Mouse (Mus musculus): ENCODE measurements around the gene Chst14. TPM values are rescaled to one million over a fixed set of nuclear protein-coding genes. Genes with fewer than 3 reads are reported as not detected.

Gene Chst14
- polyA plus RNA-seq, 1 experiment from 2014 or later, result 17.8 TPM

- H3K36me3 ChIP-seq (ENCODE audit: inconsistent target), result no peaks in the 10 kb centered on the region
- no peak overlapping the region for H3K4me3 ChIP-seq (ENCODE audit: inconsistent target)
- no peak overlapping the region for H3K27ac ChIP-seq
- H3K79me2 ChIP-seq (ENCODE audit: inconsistent target), result no peaks in the 10 kb centered on the region
- WGBS (ENCODE audit: missing documents), result 85% methylated on average over 11 of the region's 11 CpGs
Measured at GRCm38 (mm10) chr2:118969585-118970147, 43.4 kb downstream of the Chst14 start.

GRCm38 (mm10) chr2:118972048-118972447, 45.8 kb downstream of the Chst14 start:
- Histone ChIP-seq H3K4me3 (ENCODE audit: inconsistent target) (no peak overlapping the region), H3K27ac (no peak overlapping the region), H3K36me3 (ENCODE audit: inconsistent target) (no peaks in the 10 kb centered on the region), H3K79me2 (ENCODE audit: inconsistent target) (no peaks in the 10 kb centered on the region)
- 36% methylated on average over 5 of the region's 5 CpGs for WGBS (ENCODE audit: missing documents)

GRCm38 (mm10) chr2:118972687-118973376, 46.5 kb downstream of the Chst14 start:
- 1% methylated on average over 33 of the region's 33 CpGs for WGBS (ENCODE audit: missing documents)
- peak overlapping the region; percentile 12; the same call in 1 of the 2 replicates for H3K4me3 ChIP-seq (ENCODE audit: inconsistent target)

GRCm38 (mm10) chr2:118975855-118976254, 49.6 kb downstream of the Chst14 start:
- WGBS (ENCODE audit: missing documents), result 7% methylated on average over 15 of the region's 15 CpGs
- H3K27ac ChIP-seq, result no peak overlapping the region
- peak overlapping the region; percentile 19; the same call in 1 of the 2 replicates for H3K4me3 ChIP-seq (ENCODE audit: inconsistent target)
- H3K79me2 ChIP-seq (ENCODE audit: inconsistent target), result no peaks in the 10 kb centered on the region
- H3K36me3 ChIP-seq (ENCODE audit: inconsistent target), result no peaks in the 10 kb centered on the region

More at GRCm38 (mm10) chr2:118972687-118973376, 46.5 kb downstream of the Chst14 start:
- Histone ChIP-seq H3K79me2 (ENCODE audit: inconsistent target) (no peaks in the 10 kb centered on the region), H3K27ac (0 out of 2 replicates have a peak overlapping the region, but pooled peaks have one; percentile 5), H3K36me3 (ENCODE audit: inconsistent target) (no peaks in the 10 kb centered on the region)

- Histone ChIP-seq H3K27ac (no peak overlapping the region), H3K4me3 (ENCODE audit: inconsistent target) (peak overlapping the region; percentile 19; the same call in 1 of the 2 replicates), H3K79me2 (ENCODE audit: inconsistent target) (no peaks in the 10 kb centered on the region), H3K36me3 (ENCODE audit: inconsistent target) (no peaks in the 10 kb centered on the region)
- 5% methylated on average over 52 of the region's 57 CpGs for WGBS (ENCODE audit: missing documents)
Measured at GRCm38 (mm10) chr2:118976282-118976929, 50.1 kb downstream of the Chst14 start.

GRCm38 (mm10) chr2:118976941-118977340, 50.6 kb downstream of the Chst14 start:
- Histone ChIP-seq H3K27ac (no peak overlapping the region), H3K79me2 (ENCODE audit: inconsistent target) (no peaks in the 10 kb centered on the region), H3K36me3 (ENCODE audit: inconsistent target) (no peaks in the 10 kb centered on the region), H3K4me3 (ENCODE audit: inconsistent target) (no peak overlapping the region)
- 41% methylated on average over 4 of the region's 5 CpGs for WGBS (ENCODE audit: missing documents)

GRCm38 (mm10) chr2:118978064-118978463, 51.8 kb downstream of the Chst14 start:
- H3K36me3 ChIP-seq (ENCODE audit: inconsistent target), result no peaks in the 10 kb centered on the region
- H3K79me2 ChIP-seq (ENCODE audit: inconsistent target), result no peaks in the 10 kb centered on the region
- no peak overlapping the region for H3K4me3 ChIP-seq (ENCODE audit: inconsistent target)
- H3K27ac ChIP-seq, result no peak overlapping the region
- WGBS (ENCODE audit: missing documents), result 67% methylated on average over 6 of the region's 6 CpGs

Other genes starting within 250 kb of the Chst14 start
- not detected in 3 replicates for gene Ankrd63, start 222.5 kb upstream of the Chst14 start, polyA plus RNA-seq (2018)
- gene Plcb2, start 198.1 kb upstream of the Chst14 start, polyA plus RNA-seq (2018), result 9.8 to 23.1 TPM (median 22.2 TPM) in 3 replicates
- gene Inafm2, start 180.7 kb upstream of the Chst14 start, polyA plus RNA-seq (2018), result 5.4 to 9.2 TPM (median 8.2 TPM) in 3 replicates
- 0.11 to 0.33 TPM (median 0.20 TPM) in 3 replicates for gene Ccdc9b, start 163.8 kb upstream of the Chst14 start, polyA plus RNA-seq (2018)
- not detected in 3 replicates for gene Phgr1, start 153.7 kb upstream of the Chst14 start, polyA plus RNA-seq (2018)
- gene Disp2, start 146.8 kb upstream of the Chst14 start, polyA plus RNA-seq (2018), result not detected in 3 replicates
- 1.0 to 14.5 TPM (median 7.1 TPM) in 3 replicates for gene Knstrn, start 112.5 kb upstream of the Chst14 start, polyA plus RNA-seq (2018)
- 20.1 to 26.7 TPM (median 23.1 TPM) in 3 replicates for gene Ivd, start 64.5 kb upstream of the Chst14 start, polyA plus RNA-seq (2018)
- 20.7 to 31.5 TPM (median 27.2 TPM) in 3 replicates for gene Bahd1, start 26.1 kb upstream of the Chst14 start, polyA plus RNA-seq (2018)
- 22.4 to 25.3 TPM (median 25.0 TPM) in 3 replicates for gene Ccdc32, start 102.9 kb downstream of the Chst14 start, polyA plus RNA-seq (2018)
- 1.7 to 3.6 TPM (median 2.4 TPM) in 3 replicates for gene Rpusd2, start 108.3 kb downstream of the Chst14 start, polyA plus RNA-seq (2018)
- gene Knl1, start 120.6 kb downstream of the Chst14 start, polyA plus RNA-seq (2018), result 0.27 to 2.3 TPM (median 1.2 TPM) in 3 replicates
- 0.33 to 11.7 TPM (median 3.7 TPM) in 3 replicates for gene Rad51, start 186.3 kb downstream of the Chst14 start, polyA plus RNA-seq (2018)
- gene Rmdn3, start 230.5 kb downstream of the Chst14 start, polyA plus RNA-seq (2018), result 27.9 to 38.8 TPM (median 30.7 TPM) in 3 replicates
- gene Gchfr, start 241.3 kb downstream of the Chst14 start, polyA plus RNA-seq (2018), result 0.47 TPM in 1 of 3 replicates, not detected in the others
- not detected in 3 replicates for gene Gm14137, start 248.0 kb downstream of the Chst14 start, polyA plus RNA-seq (2018)

Measured in macrophage (primary cell).